Mouse (Mus musculus): ENCODE data around the gene Afap1l2. TPM values are rescaled to one million over a fixed set of nuclear protein-coding genes. Genes with fewer than 3 reads are reported as not detected.

Afap1l2 gene
- polyA plus RNA-seq, 1 experiment from 2014 or later: 1.3 TPM

GRCm38 (mm10) chr19:57028327-57029179 is 20.5 kb upstream of the Afap1l2 start:
- Histone ChIP-seq H3K36me3 (no peaks in the 10 kb centered on the region), H3K4me2 (no peak overlapping the region), H3K4me3 (no peak overlapping the region), H3K27me3 (replicated peaks) (no peaks in the 10 kb centered on the region), H3K9ac (no peak overlapping the region), H3K4me1 (0 out of 2 replicates have a peak, but pooled peaks cover 5% of the 10 kb centered on the region), H3K9me3 (replicated peaks) (no peaks in the 10 kb centered on the region; the same call in 1 of the 2 replicates), H3K27ac (no peak overlapping the region)
- WGBS (ENCODE audit: insufficient replicate concordance): 48% methylated on average over 8 of the region's 8 CpGs
- ATAC-seq: no peak

- Histone ChIP-seq H3K4me3 (no peak overlapping the region), H3K9ac (no peak overlapping the region), H3K27me3 (replicated peaks) (no peaks in the 10 kb centered on the region), H3K27ac (no peak overlapping the region), H3K36me3 (no peaks in the 10 kb centered on the region), H3K9me3 (replicated peaks) (no peaks in the 10 kb centered on the region; the same call in 1 of the 2 replicates), H3K4me1 (0 out of 2 replicates have a peak, but pooled peaks cover 5% of the 10 kb centered on the region), H3K4me2 (no peak overlapping the region)
- WGBS (ENCODE audit: insufficient replicate concordance): 53% methylated on average over 4 of the region's 4 CpGs
- no peak for ATAC-seq
Measured at GRCm38 (mm10) chr19:57026501-57026900, 18.5 kb upstream of the Afap1l2 start.

- Histone ChIP-seq H3K9ac (no peak overlapping the region), H3K4me2 (no peak overlapping the region), H3K9me3 (replicated peaks) (no peaks in the 10 kb centered on the region), H3K4me3 (no peak overlapping the region), H3K36me3 (no peaks in the 10 kb centered on the region), H3K27me3 (replicated peaks) (peaks cover 28% of the 10 kb centered on the region), H3K4me1 (peaks cover 9% of the 10 kb centered on the region; the same call in 1 of the 2 replicates), H3K27ac (no peak overlapping the region)
- WGBS (ENCODE audit: insufficient replicate concordance): 67% methylated on average over 8 of the region's 8 CpGs
- ATAC-seq: no peak
Measured at GRCm38 (mm10) chr19:57017785-57018179, 9.8 kb upstream of the Afap1l2 start.

- Histone ChIP-seq H3K9me3 (replicated peaks) (no peaks in the 10 kb centered on the region), H3K27me3 (replicated peaks) (peaks cover 28% of the 10 kb centered on the region), H3K4me3 (no peak overlapping the region), H3K36me3 (no peaks in the 10 kb centered on the region), H3K27ac (no peak overlapping the region), H3K4me1 (peaks cover 9% of the 10 kb centered on the region; the same call in 1 of the 2 replicates), H3K4me2 (no peak overlapping the region), H3K9ac (no peak overlapping the region)
- no peak for ATAC-seq
- 23% methylated on average over 15 of the region's 15 CpGs for WGBS (ENCODE audit: insufficient replicate concordance)
Measured at GRCm38 (mm10) chr19:57016995-57017784, 9.2 kb upstream of the Afap1l2 start.

- WGBS (ENCODE audit: insufficient replicate concordance): 60% methylated on average over 3 of the region's 3 CpGs
- Histone ChIP-seq H3K4me3 (no peak overlapping the region), H3K36me3 (no peaks in the 10 kb centered on the region), H3K27me3 (replicated peaks) (peaks cover 33% of the 10 kb centered on the region), H3K9me3 (replicated peaks) (no peaks in the 10 kb centered on the region), H3K4me1 (peaks cover 9% of the 10 kb centered on the region; the same call in 1 of the 2 replicates), H3K4me2 (no peak overlapping the region), H3K27ac (no peak overlapping the region), H3K9ac (no peak overlapping the region)
- ATAC-seq: no peak
Measured at GRCm38 (mm10) chr19:57014808-57015207, 6.8 kb upstream of the Afap1l2 start.

GRCm38 (mm10) chr19:57013271-57013677 is 5.2 kb upstream of the Afap1l2 start:
- Histone ChIP-seq H3K9me3 (replicated peaks) (no peaks in the 10 kb centered on the region), H3K36me3 (no peaks in the 10 kb centered on the region), H3K4me3 (no peak overlapping the region), H3K27me3 (replicated peaks) (peaks cover 48% of the 10 kb centered on the region), H3K4me1 (peaks cover 9% of the 10 kb centered on the region; the same call in 1 of the 2 replicates), H3K4me2 (no peak overlapping the region), H3K9ac (no peak overlapping the region), H3K27ac (no peak overlapping the region)
- WGBS (ENCODE audit: insufficient replicate concordance): 52% methylated on average over 6 of the region's 6 CpGs
- ATAC-seq: no peak

- H3K9me3 ChIP-seq (replicated peaks): no peaks in the 10 kb centered on the region
- no peak overlapping the region for H3K27ac ChIP-seq
- peaks cover 15% of the 10 kb centered on the region; the same call in 1 of the 2 replicates for H3K4me1 ChIP-seq
- H3K9ac ChIP-seq: no peak overlapping the region
- H3K4me3 ChIP-seq: no peak overlapping the region
- H3K4me2 ChIP-seq: no peak overlapping the region
- ATAC-seq: no peak
- H3K27me3 ChIP-seq (replicated peaks): peaks cover 52% of the 10 kb centered on the region
- no peaks in the 10 kb centered on the region for H3K36me3 ChIP-seq
- 32% methylated on average over 3 of the region's 3 CpGs for WGBS (ENCODE audit: insufficient replicate concordance)
Measured at GRCm38 (mm10) chr19:57012068-57012467, 4.0 kb upstream of the Afap1l2 start.

- no peaks in the 10 kb centered on the region for H3K36me3 ChIP-seq
- no peaks in the 10 kb centered on the region for H3K9me3 ChIP-seq (replicated peaks)
- H3K4me3 ChIP-seq: no peak overlapping the region
- peaks cover 55% of the 10 kb centered on the region for H3K27me3 ChIP-seq (replicated peaks)
- H3K4me2 ChIP-seq: no peak overlapping the region
- peaks cover 9% of the 10 kb centered on the region; the same call in 1 of the 2 replicates for H3K4me1 ChIP-seq
- no peak overlapping the region for H3K27ac ChIP-seq
- 30% methylated on average over 4 of the region's 4 CpGs for WGBS (ENCODE audit: insufficient replicate concordance)
- H3K9ac ChIP-seq: no peak overlapping the region
- no peak for ATAC-seq
Measured at GRCm38 (mm10) chr19:57010064-57010463, 2.0 kb upstream of the Afap1l2 start.

GRCm38 (mm10) chr19:57009653-57010052 is 1.6 kb upstream of the Afap1l2 start:
- no peaks in the 10 kb centered on the region for H3K36me3 ChIP-seq
- 62% methylated on average over 4 of the region's 4 CpGs for WGBS (ENCODE audit: insufficient replicate concordance)
- no peak overlapping the region for H3K4me2 ChIP-seq
- H3K9ac ChIP-seq: no peak overlapping the region
- H3K9me3 ChIP-seq (replicated peaks): no peaks in the 10 kb centered on the region
- H3K27ac ChIP-seq: no peak overlapping the region
- peaks cover 9% of the 10 kb centered on the region; the same call in 1 of the 2 replicates for H3K4me1 ChIP-seq
- no peak overlapping the region for H3K4me3 ChIP-seq
- ATAC-seq: no peak
- peaks cover 55% of the 10 kb centered on the region for H3K27me3 ChIP-seq (replicated peaks)

- Histone ChIP-seq H3K4me1 (peaks cover 9% of the 10 kb centered on the region; the same call in 1 of the 2 replicates), H3K27ac (no peak overlapping the region), H3K9ac (no peak overlapping the region), H3K36me3 (no peaks in the 10 kb centered on the region), H3K4me3 (no peak overlapping the region), H3K9me3 (replicated peaks) (no peaks in the 10 kb centered on the region), H3K27me3 (replicated peaks) (peaks cover 64% of the 10 kb centered on the region), H3K4me2 (peak overlapping the region; percentile 62)
- no peak for ATAC-seq
- 69% methylated on average over 16 of the region's 16 CpGs for WGBS (ENCODE audit: insufficient replicate concordance)
Measured at GRCm38 (mm10) chr19:57007291-57007690, 737 bp downstream of the Afap1l2 start.

GRCm38 (mm10) chr19:57006841-57007240 is 1.2 kb downstream of the Afap1l2 start:
- 64% methylated on average over 13 of the region's 13 CpGs for WGBS (ENCODE audit: insufficient replicate concordance)

GRCm38 (mm10) chr19:57005062-57005461 is 3.0 kb downstream of the Afap1l2 start:
- Histone ChIP-seq H3K4me1 (peaks cover 9% of the 10 kb centered on the region; the same call in 1 of the 2 replicates), H3K4me3 (no peak overlapping the region), H3K9ac (no peak overlapping the region), H3K9me3 (replicated peaks) (no peaks in the 10 kb centered on the region), H3K36me3 (no peaks in the 10 kb centered on the region), H3K27ac (no peak overlapping the region), H3K4me2 (no peak overlapping the region), H3K27me3 (replicated peaks) (peaks cover 62% of the 10 kb centered on the region)
- no peak for ATAC-seq
- 74% methylated on average over 4 of the region's 4 CpGs for WGBS (ENCODE audit: insufficient replicate concordance)

More at GRCm38 (mm10) chr19:57006841-57007240, 1.2 kb downstream of the Afap1l2 start:
- Histone ChIP-seq H3K4me1 (peaks cover 9% of the 10 kb centered on the region; the same call in 1 of the 2 replicates), H3K9me3 (replicated peaks) (no peaks in the 10 kb centered on the region), H3K36me3 (no peaks in the 10 kb centered on the region), H3K27ac (no peak overlapping the region), H3K27me3 (replicated peaks) (peaks cover 64% of the 10 kb centered on the region), H3K4me3 (no peak overlapping the region), H3K9ac (no peak overlapping the region), H3K4me2 (no peak overlapping the region)
- no peak for ATAC-seq

Measured in liver, embryonic 12.5 days (tissue).